Mouse (Mus musculus) ovary, postnatal 14 days (tissue): ENCODE measurements around the gene Rdh16f2.
"Not testable (repeated sequence)": the region's sequence is repeated elsewhere in the genome, so short reads cannot be mapped to it uniquely, and the experiment has no call there.

Experiments
- DNase-seq: peaks from one replicate; pipeline ENCODE4 v3.0.0; 2022; ENCODE audit warnings: low spot score

The Rdh16f2 gene

GRCm38 (mm10) chr10:127866232-127866631 lies at the start of gene Rdh16f2:
Gene Rdh16f2, plus strand, starts transcription at chr10:127866474.
- DNase-seq = no peak

DNA sequence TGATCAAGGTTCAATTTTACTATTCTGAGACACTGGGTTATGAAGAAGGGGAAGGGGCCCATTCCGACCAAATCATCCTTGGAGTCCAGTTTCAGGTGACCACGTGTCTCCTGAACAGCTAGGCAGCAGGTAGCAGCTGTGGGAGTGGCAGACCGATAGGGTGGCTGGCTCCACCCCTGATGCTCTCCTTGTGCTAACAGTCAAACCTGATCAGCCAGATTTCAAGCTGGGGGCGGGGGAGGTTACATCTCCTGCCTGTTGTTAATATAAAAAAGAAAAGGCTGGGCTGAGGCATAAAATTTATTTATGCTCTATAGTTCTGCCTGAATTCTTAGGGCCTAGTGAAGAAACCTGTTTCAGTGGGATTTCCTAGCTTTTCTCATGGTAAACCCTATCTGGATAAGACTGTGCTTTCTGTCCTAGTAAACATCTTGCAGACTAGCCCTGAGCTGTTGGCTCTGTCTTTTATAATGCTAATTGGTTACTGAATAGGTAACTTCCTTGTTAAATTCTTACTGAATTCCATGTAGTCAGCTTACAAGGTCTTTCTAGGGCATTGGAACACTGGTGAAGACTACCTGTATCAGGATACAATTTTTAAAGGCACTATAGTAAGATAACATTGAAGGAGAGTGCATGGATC lies 48.9 kb upstream of the Rdh16f2 start:
- not testable (repeated sequence) for DNase-seq

GRCm38 (mm10) chr10:127821806-127822205 lies 44.5 kb upstream of the Rdh16f2 start:
- DNase-seq = not testable (repeated sequence)

DNA sequence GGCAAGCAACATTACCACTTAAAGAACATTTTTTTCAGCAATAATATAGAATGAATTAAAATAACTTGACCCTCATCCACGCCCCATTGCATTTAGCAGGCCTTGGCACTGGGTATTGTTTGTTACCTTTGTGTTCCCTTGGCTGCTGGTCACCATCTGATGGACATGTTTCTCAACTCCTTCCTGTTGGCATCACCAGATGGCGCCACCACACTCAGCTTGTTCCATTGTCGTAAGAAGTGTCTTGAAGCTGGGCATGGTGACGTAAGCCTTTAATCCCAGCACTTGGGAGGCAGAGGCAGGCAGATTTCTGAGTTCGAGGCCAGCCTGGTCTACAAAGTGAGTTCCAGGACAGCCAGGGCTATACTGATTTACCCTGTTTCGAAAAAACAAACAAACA lies 40.9 kb upstream of the Rdh16f2 start:
- no peak for DNase-seq

GRCm38 (mm10) chr10:127829121-127829520 lies 37.2 kb upstream of the Rdh16f2 start:
- no peak for DNase-seq

DNA sequence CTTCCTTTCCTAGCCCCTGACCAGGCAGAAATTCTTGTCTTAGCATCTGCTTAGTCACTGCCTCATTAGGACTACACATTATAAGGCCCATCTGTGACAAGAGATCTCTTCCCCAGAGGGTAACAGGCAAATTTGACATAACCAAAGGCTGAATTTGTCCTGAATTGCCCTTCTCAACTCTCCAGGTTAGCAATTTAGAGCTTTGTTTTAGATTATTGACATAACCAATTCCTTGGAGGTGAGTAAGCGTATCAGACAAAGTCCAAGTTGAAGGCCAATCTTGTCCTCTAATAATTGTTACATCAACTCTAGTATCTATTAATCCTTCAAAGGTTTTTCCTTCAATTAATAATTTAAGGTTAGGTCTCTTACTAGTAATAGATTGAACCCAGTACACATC lies 32.1 kb upstream of the Rdh16f2 start:
- not testable (repeated sequence) for DNase-seq

- no peak for DNase-seq
Observed at GRCm38 (mm10) chr10:127835292-127835691, 31.0 kb upstream of the Rdh16f2 start.

DNA sequence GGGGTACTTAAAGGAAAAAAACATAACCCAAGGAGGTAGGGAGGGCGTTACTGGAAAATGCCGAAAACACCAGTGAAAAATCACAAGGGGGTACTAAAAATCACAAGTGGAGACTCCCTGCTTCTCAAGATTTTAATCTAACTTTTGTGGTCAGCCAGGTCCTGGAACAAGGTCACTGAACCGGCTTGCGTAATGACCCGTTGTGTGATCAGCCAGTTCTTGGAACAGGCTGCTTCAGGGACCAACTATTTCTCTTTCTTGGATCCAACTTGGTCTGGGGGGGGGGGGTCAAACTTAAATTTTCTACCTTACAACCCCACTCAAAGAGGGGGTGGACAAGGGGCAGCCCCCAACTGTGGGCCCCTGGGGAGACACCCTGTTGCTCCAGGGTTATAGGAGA lies 28.5 kb upstream of the Rdh16f2 start:
- not testable (repeated sequence) for DNase-seq

GRCm38 (mm10) chr10:127838539-127838938 lies 27.7 kb upstream of the Rdh16f2 start:
- DNase-seq = no peak

- no peak for DNase-seq
Observed at GRCm38 (mm10) chr10:127840776-127841175, 25.5 kb upstream of the Rdh16f2 start.

- not testable (repeated sequence) for DNase-seq
Observed at GRCm38 (mm10) chr10:127845945-127846344, 20.3 kb upstream of the Rdh16f2 start.

GRCm38 (mm10) chr10:127848089-127848488 lies 18.2 kb upstream of the Rdh16f2 start:
- no peak for DNase-seq

GRCm38 (mm10) chr10:127849628-127850027 lies 16.6 kb upstream of the Rdh16f2 start, which contains the start of gene Rdh19:
Gene Rdh19, plus strand, starts transcription at chr10:127849928.
- DNase-seq = no peak

GRCm38 (mm10) chr10:127856376-127856775 lies 9.9 kb upstream of the Rdh16f2 start:
- no peak for DNase-seq

DNA sequence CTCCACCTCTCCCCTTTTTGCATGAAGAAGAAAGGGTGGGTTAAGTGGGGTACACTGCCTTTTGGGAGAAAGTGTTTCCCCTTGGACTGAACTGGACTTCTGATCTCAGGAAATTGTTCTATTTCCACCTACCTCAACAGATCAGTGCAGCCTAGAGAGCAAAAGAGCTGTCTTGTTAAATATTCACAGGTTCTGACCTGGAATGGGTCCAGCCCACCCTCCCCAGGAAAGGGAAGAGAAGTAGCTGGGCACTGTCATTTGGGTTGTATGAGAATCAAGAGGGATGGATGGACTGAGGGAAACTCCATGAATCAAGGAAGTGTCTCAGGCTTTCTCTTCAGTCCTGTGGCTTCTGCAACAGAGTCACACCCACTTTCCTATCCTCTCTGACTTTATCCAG lies 1.3 kb upstream of the Rdh16f2 start:
- DNase-seq = no peak

DNA sequence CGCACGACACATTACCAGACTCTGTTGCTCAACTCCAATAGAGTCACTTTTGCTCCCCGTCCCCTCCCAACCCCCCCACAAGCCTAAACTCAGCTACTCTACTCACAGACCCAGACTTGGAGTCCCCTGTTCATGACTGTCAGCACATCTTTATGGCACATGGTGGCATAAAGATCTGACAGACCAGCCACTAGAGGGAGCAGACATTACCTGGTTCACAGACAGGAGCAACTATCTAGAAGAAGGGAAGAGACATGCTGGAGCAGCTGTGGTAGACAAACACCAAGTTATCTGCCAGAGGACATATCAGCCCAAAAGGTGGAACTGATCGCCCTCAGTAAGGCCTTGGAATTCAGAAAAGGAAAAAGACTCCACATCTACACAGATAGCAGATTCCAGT lies 6.2 kb downstream of the Rdh16f2 start:
- DNase-seq = no peak

GRCm38 (mm10) chr10:127877681-127878080 lies 11.4 kb downstream of the Rdh16f2 start:
- DNase-seq = no peak

DNA sequence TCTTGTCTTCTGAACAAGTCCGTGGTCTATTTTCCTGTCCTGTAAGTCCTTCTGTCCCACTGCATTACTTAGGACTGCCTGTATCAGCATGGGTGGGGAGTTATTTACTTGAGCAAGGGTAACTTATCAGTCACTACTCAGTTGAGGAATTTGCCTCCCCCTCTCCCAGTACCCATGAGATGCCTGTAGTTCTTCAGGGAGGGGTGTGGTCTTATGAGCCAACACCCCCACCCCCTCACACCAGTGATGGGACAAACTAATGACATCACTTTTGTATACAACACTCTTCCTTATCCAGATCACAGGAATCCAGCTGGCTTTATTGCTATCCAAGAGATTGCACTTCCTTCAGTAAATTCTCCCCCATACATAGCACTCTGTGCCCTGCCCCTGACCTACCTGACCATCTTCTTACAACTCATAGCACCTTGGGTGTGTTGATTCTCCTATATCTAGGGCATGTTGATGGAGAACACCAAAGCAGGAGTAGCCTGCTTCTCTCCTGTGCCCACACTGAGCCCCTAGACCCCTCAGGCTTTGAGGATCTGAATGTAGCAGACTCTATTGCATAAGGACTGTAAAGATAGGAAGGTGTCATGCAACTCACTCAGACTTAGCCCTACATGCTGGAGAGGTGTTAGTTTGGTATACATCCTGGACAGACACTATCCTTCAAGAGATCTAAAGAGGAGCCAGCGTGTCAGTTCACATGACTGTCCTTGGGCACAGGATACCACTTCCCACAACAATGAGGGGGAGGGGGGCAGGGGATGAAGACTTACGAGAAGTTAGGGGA lies 12.2 kb downstream of the Rdh16f2 start:
- no peak for DNase-seq

DNA sequence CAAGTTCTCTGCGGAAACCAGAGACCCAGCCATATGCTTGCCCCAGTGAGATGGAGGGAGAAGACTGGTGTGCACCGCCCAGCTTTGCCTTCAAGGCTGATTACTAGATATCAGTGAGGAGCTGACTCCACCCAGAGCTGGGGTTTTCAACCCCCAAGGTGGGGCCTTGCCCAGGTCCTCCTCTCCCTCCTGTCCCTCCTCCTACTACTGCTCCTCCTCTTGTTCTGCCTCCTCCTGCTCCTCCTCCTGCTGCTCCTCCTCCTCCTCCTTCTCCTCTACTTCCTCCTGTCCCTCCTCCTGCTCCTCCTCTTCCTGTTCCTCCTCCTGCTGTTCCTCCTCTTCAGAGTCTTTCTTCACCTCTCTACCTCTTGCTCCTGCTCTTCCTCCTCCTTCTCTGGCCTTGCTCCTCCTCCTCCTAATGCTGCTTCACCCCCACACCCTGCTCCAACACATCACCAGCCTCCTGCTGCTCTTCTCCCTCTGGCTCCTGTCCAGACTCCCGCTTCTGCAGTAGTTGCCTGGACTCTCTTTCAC lies 12.9 kb downstream of the Rdh16f2 start:
- no peak for DNase-seq

- DNase-seq = no peak
Observed at GRCm38 (mm10) chr10:127881041-127881440, 14.8 kb downstream of the Rdh16f2 start.

DNA sequence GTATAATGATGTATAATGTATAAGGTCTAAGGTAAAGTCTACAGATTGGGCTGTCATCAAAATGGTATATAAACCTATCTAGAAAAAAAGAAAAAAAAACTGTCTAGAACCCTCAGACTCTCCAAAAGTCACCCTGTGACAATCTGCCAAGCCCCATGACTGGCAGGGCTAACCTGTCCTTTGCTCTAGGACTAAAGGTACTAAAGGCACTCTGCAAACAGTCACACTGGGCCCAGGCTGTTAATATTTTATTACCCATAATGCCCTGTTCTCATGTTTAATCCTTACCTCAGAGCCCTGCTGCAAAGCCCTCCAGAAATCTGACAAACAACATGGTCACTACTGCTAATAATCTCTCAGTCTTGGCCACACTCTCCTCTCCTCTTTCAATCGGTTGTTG lies 20.3 kb downstream of the Rdh16f2 start:
- no peak for DNase-seq

DNA sequence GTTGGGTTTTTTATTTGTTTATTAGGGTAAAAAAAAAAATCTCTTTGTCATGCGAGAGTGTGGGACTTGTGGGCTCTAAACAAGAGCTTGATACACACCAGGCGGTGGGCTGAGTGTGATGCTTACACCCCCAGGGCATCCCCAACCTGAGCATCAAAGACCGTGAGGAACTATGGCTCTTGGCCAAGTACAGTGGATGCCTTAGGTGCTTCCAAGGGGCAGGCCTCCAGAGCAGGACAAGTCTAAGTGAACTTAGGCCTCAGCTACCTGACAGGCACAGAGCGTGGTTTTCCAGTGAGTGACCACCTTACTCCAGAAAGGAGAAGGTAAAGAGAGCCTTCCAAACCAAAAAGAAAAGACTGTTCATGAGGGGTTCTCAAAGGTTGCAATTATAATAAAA lies 20.7 kb downstream of the Rdh16f2 start:
- DNase-seq = no peak

- no peak for DNase-seq
Observed at GRCm38 (mm10) chr10:127888605-127889004, 22.3 kb downstream of the Rdh16f2 start, which contains the start of gene Rdh7. Gene Rdh7, minus strand, starts transcription at chr10:127888817.
